Mouse (Mus musculus) erythroid progenitor cell, adult 5-6 weeks (primary cell): ENCODE measurements around the gene Polr2j. TPM values are rescaled to one million over a fixed set of nuclear protein-coding genes. Genes with fewer than 3 reads are reported as not detected.

Experiments used
- ATAC-seq: replicated peaks from 2 replicates; pipeline ENCODE4 v1.8.0; 2016; ENCODE audit warnings: moderate number of reproducible peaks, mild to moderate bottlenecking, moderate TSS enrichment, inconsistent platforms; ENCODE audit not compliant: poor library complexity, low FRiP score, severe bottlenecking
- total RNA-seq, 2 experiments: library from RNA; stranded (forward) in 1 of 2; stranded (reverse) in 1 of 2; fragments of 150-400 nt in 1 of 2; fragments of 186-747, 209-891 nt in 1 of 2; gene quantifications; 2 replicates each; pipeline versions ENCODE4 v1.2.3 to v1.2.4; 2015 to 2017; ENCODE audit warnings: low replicate concordance in 2 of 2

The Polr2j gene
- total RNA-seq (2015; ENCODE audit: low replicate concordance) = 34.4 and 43.2 TPM in 2 replicates
- 32.5 and 45.4 TPM in 2 replicates for total RNA-seq (2017; ENCODE audit: low replicate concordance)

DNA sequence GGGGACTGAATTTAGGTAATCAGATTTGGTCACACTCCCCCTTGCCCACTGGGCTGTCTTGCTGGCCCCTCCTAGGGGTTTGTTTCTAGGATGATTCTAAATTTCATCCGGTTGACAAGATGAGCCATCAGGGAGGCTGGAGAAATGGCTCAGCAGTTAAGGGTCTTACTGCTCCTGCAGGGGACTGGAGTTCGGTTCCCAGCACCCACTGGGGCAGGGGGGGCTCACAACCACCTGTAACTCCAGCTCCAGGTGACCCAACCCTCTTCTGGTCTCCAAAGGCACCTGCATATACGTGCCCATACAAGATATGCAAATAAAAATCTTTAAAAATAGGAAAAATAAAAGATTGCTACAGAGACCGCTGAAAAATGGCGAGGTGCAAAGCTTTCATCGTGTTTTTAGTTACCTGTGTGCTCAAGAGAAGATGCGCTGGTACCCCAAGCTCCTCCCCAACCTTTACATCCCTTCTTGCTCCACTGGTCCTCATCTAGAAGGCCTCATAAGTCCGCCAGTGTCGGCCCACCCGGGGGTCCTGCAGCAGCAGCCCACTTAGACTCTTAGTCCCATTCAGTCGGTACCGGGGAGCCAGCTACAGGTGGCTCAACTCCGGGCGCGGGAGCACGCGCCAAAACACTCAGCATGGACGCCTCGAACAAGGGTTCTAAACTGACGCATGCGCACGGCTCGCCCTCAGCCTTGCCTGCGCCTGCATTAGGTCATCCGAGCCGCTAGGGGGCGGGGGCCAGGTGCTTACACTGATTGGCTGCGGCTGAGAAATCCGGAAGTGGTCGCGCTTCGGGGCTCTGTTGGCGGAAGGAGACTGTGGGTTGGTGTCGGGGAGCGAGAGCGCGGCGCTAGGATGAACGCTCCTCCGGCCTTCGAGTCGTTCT, at the start of gene Polr2j:
Gene Polr2j, plus strand, starts transcription at position 741 of the 893 bp plus-strand sequence.
- ATAC-seq = peak; percentile 96

DNA sequence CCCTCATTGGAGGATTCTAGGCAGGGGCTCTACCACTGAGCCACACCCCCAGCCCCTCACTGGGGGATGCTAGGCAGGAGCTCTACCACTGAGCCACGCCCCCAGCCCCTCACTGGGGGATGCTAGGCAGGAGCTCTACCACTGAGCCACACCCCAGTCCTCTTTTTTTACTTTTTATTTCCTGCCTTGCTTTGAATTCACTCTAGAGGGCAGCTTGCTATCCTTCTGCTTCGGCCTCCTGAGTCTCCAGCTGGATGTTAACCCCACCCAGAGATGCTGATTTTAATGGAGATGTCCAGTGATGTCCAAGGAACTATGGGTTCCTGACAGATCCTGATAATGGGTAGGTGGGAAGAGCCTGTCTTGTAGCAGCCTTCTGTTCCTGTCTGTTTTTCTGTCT, 47.0 kb upstream of the Polr2j start:
- ATAC-seq = no peak

DNA sequence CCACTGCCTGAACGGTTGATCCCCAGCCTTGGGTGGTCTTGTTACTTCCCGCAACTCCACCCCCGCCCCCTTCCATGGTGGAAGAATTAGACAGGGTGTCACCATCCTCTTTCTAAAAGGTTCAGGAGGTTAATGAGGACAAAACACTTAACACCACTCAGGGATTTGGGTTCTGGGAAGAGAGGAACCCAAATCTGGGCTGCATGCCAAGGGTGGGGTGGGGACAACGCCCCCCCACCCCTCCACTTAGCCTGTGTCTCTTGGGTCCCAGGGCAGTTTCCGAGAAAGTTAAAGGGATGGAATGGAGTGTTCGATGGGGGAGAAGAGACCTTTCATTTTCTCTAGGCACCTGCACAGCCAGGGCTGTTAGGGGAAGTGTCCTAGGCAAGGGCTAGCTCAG, 43.4 kb upstream of the Polr2j start:
- ATAC-seq = no peak

DNA sequence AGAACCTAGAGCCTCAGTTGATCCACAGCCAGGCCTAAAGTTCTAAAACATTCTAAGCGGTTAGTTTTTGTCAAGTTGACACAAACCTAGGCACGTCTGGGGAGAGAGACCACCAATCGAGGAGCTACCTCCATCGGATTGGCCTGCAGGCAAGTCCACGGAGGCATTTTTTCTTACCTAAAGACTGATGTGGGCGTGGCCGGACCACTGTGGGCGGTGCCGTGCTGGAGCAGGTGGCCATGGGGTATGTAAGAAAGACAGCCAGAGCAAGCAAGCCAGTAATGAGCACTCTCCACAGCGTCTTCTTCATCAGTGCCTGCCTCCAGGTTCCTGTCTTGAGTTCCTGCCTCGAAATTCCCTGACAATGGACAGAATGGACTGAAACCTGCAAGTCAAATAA, 42.9 kb upstream of the Polr2j start:
- ATAC-seq = no peak

DNA sequence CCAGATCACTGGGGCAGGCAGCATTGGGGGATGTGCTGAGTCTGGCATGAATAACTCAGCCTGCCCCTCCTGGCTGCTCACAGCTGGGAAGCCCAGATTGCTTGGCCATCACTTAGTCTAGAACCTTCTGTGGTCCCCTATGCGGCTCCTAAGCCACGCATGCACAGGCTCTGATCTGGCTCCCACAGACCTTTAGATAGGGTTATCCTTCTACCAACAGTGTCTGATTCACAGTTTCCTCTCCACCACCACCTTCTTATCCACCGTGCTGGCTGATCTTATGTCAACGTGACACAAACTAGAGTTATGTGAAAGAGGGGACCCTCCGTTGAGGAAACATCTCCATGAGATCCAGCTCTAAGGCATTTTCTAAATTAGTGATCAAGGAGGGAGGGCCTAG, 41.4 kb upstream of the Polr2j start:
- no peak for ATAC-seq

DNA sequence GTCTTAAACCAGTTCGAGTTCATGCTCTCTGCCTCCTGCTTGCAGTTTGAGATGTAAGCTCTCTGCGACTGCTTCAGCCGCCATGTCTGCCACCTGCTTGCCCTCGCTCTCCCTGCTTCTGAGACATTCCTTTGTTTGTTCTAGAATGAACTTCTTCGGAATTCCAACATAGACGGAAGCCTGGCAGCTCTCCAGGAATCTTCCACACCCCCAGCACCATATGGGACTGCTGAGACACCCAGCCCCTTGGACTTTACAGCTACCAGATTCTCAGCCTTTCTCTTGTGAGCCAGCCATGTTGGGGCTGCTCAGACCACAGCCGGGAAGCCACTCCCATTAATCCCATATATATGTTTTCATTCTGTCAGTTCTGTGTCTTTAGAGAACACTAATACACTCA, 40.1 kb upstream of the Polr2j start:
- ATAC-seq = no peak

DNA sequence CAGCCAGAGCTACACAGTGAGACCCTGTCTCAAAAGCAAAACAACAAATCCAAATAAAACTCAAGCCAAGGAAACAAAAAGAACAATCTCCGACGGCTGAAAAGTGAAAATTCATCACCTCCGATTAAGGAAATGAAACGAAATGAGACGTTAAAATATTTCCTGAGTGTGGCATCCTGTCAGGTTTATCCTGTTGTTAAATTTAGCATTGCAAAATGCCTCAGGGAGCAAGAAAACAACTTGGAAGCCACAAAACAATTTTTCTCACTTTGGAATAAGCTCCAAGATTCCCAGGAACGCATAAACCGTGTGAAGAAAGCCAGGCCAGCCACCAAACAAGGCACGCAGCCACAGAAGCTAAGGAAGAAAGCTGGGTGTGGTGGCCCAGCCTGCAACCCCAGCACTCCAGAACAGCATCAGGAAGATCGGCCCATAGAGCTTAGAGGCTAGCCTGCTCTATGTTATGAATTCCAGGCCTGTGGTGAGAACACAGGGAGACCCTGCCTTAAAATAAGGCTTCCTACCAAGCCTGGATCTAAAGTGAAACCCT, 39.4 kb upstream of the Polr2j start:
- no peak for ATAC-seq

DNA sequence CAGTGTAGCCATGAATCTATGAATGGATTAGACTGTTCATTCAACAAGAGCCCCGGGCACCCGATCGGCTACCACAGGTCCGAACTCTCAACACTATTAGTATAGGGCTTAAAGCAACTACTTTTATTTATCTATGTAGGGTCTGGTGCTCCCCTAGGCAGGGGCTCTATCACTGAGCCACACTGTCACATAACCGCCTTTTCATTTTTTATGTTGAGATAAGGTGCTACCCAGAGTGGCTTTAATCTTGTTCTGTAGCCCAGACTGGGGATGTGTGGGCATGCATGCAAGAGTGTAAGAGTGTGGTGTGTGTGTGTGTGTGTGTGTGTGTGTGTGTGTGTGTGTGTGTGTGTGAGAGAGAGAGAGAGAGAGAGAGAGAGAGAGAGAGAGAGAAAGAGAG, 38.3 kb upstream of the Polr2j start:
- ATAC-seq = no peak

DNA sequence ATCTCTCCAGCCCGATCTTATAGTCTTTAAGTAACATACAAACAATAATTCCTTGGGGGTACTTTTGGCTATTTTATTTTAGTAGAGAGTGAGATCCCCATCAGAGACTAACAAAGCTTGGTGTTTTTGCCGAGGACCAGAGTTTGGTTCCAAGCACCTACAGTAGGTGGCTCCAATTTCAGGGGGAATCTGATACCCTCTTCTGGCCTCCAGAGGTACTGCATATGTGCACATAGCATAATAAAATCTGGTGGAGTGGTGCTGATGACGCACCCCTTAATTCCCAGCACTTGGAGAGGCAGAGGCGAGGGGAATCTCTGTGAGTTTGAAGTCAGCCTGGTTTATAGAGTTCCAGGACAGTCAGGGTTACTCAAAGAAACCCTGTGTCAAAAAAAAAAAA, 34.1 kb upstream of the Polr2j start:
- no peak for ATAC-seq

DNA sequence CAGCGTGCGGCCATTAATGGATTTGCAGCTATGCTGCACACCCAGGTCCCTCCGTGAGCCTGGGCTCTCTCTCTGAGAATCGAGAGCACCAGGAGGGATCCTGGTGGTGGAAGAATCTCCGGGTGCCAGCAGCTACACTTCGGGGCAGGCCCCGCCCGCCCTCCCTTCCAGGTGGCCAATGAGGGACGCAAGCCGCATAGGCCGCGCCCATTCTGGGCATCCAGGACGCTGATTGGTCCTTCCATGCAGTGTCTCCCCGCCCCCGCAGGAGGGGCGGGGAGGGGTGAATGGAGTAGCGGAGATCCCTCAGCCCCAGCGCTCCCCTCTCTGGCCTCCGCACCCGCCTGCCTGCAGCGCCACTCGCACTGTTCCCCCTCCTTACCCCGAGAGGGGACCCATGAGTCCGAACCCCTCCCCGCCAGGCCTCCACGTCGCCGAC, 32.7 kb upstream of the Polr2j start, which contains the start of gene Rasa4:
Gene Rasa4, plus strand, starts transcription at position 248 of the 439 bp plus-strand sequence.
- peak; percentile 99 for ATAC-seq

DNA sequence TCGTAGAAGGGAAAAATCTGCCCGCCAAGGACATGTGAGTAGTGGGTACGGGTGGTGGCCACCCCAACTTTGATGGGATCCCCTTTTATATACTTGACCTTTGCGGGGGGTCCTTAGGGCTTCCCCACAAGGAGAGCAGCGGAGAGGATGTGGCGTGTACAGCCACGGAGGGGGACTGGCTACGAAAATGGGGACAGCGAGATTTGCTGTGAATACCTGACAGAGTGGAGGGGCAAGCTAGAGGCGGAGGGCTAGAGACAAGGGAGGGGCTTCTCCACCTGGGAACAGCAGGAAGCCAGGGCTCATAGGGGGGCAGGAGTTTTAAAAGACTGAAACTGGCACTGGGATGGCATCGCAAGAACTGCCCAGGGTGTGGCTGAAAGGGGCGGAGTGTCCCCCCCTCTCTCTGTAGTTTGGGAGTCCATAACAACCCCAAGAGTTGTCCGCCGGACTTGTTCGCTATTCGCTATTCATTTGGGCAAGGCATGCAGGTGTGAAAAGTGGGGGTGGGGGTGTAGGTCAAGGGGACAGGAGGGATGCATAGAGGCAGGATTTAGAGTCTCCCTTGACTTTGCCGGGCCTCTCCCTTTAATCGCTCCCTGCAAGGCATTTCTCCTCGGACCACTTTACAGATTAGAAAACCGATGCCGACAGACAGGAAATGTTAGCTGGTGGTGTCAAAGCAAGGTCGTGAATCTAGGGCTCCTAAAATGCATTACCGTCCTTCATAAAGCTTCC, 32.1 kb upstream of the Polr2j start:
- ATAC-seq = no peak

DNA sequence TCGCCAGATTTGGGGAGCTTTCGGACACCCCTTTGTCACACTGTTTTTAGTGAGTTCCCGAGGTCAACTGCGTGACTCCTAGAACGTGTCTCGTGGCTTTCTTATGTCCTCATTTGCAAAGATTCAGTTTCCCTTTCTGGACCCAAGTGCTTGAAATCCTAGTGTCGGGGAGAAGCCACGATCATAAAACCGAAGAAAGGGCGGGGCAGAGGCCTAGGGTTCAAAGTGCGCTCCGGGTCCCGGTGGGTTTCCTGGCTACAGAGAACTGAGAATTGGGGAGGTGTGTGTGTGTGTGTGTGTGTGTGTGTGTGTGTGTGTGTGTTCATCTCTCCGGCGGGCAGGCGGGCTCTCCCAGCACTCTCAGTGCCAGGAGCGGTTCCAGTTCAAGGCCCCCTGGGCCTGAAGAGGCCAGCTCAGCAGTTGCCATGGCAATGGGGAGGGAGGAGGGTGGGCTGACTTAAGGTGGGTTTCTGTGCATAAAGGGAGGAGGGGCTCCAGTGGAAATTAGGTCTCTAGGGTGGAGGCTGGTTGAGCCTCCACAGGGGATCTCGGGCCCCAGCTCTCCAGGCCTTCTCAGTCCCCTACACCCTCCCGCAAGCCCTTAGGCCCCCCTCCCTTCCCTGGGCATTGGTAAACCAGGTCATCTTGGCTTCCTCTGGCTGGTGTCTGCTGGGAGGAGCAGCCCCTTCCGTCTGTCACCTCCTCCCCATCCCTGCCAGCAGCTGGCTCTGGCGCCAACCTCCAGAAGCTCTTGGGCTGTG, 31.4 kb upstream of the Polr2j start:
- ATAC-seq = no peak

DNA sequence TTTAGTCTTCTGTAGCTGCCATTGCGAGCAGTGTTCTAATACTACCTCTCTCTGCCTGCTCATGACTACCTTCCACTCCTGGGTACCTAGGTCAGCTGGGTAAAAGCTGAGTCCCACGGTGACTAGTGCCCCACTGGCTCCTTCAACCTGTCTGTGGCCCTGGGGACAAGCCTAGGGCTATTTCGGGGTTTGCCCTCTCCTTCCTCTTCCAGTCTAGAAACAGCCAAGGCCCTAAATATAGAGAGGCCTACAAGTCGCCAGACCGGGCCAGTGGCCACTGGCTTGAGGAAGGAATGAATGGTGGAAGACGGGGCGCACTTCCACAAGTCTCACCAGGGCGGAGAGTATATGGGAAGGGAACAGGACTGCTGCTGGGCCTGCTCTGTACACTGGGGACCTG, 30.1 kb upstream of the Polr2j start:
- no peak for ATAC-seq

DNA sequence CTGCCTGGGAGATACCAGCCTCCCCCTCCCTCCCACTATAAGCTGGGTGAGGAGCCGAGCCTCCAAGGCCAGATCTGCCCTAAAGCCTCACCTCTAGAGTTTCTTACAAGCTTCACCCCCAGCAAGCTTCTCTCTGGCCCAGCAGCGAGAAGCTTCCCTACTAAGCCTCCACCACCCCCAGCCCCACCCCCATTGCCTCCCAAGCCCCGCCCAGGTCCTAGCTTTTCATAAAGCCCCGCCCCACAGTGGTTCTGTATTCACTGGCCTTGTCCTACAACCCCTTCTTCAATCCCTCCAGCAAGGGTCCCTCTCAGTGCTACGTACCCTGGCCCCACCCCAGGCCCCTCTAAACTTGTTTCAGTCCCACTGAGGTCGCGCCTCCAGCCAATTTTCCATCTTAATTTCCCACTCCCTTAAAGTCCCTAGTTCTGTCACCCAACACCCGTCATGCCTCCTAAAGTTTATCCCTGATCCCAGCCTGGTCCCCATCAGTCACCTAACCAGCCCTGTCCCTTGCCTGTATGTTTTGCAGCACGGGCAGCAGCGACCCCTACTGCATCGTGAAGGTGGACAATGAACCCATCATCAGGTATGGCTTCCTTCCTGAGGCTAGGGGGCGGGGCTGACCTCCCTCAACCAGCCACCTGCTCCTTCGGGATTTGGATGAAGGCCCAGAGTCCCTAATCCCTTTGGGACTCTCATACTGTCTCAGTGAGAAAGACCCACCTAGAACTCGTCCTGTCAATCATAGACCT, 27.4 kb upstream of the Polr2j start:
- ATAC-seq = no peak

DNA sequence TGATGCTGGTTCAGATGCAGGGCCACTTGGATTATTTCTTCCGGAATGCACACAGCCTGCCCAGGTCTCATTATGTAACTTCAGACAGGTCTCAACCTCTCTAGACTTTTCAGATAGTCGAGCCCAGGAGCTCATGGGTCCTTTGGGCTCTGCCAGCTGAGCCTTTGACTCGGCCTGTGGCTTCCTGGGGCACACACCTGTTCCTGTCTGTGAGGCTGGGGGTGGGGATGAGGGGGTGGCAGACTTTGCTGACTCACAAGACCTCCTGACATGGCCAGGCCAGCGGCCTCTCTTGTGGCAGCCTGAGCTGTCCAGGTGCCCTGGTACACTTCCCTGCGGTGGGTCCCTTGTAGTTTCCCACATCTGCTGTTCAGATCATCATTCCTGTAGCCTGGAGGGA, 24.5 kb upstream of the Polr2j start:
- 0 out of 2 replicates have a peak, but pooled peaks have one; percentile 31 for ATAC-seq

DNA sequence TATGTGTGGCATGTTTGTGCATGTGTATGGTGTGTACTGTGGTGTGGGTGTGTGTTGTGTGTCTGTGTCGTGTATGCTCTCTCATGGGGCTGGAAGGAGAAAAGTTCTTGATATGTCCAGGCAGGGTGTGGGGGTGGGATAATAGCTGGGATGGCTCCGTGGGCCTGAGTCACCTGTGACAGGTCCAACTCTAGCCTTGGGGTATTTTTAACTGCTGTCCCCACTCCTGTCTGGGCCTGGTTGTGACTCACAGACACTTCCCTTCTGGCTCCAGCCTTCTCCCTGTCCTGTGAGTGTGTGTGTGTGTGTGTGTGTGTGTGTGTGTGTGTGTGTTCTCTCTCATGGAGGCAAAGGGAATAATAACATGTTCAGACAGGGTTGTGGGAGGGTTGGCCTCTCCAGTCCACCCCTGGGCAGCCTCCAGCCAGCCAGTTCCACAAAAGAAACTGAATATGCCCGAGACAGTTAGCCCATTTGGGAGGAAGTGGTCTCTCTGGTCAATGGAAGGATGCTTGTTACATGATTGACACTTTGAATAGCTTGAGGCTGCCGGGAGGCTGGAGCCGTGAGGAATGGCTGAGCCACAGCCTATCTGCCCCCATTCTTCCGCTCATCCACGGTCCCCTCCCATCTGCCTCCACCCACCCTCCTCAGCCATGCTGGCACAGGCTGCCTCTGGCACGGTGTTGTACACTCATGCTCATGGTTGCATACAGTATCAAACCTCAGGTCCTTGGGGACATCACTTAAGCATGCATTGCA, 22.0 kb upstream of the Polr2j start:
- no peak for ATAC-seq

DNA sequence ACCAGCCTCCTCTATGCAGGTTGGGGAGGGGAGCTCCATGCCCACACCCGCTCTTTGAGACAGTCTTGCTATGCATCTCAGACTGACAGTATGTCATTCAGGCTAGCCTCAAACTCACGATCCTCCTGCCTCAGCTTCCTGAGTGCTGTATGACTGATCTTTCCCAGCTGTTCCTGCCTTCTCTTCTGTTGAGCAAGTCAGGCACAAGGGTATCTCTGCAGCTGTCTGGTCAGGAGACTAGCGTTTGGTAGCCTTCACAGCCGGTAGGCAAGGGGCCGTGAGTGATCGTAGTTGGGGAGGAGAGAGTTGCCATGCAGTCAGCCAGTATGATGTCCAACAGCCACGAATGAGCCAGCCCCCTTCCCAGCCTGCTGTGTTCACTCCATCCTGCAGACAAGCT, 21.3 kb upstream of the Polr2j start:
- ATAC-seq = no peak

DNA sequence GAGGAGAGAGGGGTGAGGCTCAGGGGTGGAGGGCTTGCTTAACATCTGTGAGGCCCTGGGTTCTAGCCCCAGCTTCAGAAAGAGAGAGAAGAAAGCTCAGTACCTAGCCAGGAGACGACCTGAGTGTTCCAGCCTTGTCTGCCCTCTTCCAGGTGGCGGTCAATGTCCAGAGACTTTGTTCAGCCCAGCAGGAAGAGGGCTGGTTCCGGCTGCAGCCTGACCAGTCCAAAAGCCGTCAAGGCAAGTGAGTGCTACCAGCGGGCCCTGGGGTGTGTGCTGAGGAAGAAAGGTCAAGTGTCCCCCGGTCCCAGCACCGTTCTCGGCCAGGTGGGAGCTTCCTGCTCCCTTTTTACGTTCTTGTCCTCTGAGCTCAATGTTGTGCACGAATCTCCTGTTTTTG, 17.9 kb upstream of the Polr2j start:
- no peak for ATAC-seq
